Mouse (Mus musculus): ENCODE measurements around the gene Il6st.

DNA sequence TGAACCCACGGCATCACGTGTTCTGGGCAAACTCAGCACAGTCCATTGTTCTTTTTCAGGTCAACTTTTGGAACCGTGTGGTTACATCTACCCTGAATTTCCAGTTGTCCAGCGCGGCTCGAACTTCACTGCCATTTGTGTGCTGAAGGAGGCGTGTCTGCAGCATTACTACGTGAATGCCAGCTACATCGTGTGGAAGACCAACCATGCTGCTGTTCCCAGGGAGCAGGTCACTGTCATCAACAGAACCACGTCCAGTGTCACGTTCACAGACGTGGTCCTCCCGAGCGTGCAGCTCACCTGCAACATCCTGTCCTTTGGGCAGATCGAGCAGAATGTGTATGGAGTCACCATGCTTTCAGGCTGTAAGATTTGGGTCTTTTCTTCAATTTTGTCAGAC lies 16.1 kb downstream of the Il6st start:
- TF ChIP-seq CTCF (IDR thresholded peaks at IDR 0.05; ENCODE audit: borderline replicate concordance, extremely low read depth, insufficient read depth, insufficient read length) (no peak), POLR2A (IDR thresholded peaks at IDR 0.05; ENCODE audit: borderline replicate concordance, extremely low read depth, insufficient read depth, insufficient read length, poor library complexity, severe bottlenecking) (no peak)

Measured in brain, embryonic 14.5 days (tissue).